Mouse (Mus musculus) liver, embryonic 12.5 days (tissue): Measurements from ENCODE around the gene Dgcr6. TPM values are rescaled to one million over a fixed set of nuclear protein-coding genes. Genes with fewer than 3 reads are reported as not detected.

Experiments used
- ATAC-seq: fragments of 200-750 bp; cut with Nextera tagmentation; 2 replicates; pipeline ENCODE4 v1.8.0; 2017; ENCODE audit warnings: moderate number of reproducible peaks, mild to moderate bottlenecking, moderate library complexity
- H3K27ac ChIP-seq: fragments of 300-500 bp; sonication (generic); 2 replicates; pipeline ENCODE4 v1.5.1; 2016; ENCODE audit warnings: mild to moderate bottlenecking
- H3K27me3 ChIP-seq: fragments of 300-500 bp; sonication (generic); replicated peaks from 2 replicates; pipeline ENCODE4 v1.6.1; 2016; ENCODE audit warnings: mild to moderate bottlenecking, moderate library complexity
- H3K36me3 ChIP-seq: fragments of 300-500 bp; sonication (generic); 2 replicates; pipeline ENCODE4 v1.6.1; 2016; ENCODE audit warnings: mild to moderate bottlenecking, moderate library complexity
- H3K4me1 ChIP-seq: fragments of 300-500 bp; sonication (generic); 2 replicates; pipeline ENCODE4 v1.6.1; 2016
- H3K4me2 ChIP-seq: fragments of 300-500 bp; sonication (generic); 2 replicates; pipeline ENCODE4 v1.6.1; 2016; ENCODE audit warnings: mild to moderate bottlenecking, moderate library complexity
- H3K4me3 ChIP-seq: fragments of 300-500 bp; sonication (generic); 2 replicates; pipeline ENCODE4 v1.5.1; 2016; ENCODE audit warnings: mild to moderate bottlenecking, moderate library complexity
- H3K9ac ChIP-seq: fragments of 300-500 bp; sonication (generic); 2 replicates; pipeline ENCODE4 v1.6.1; 2016; ENCODE audit warnings: mild to moderate bottlenecking, moderate library complexity
- H3K9me3 ChIP-seq: fragments of 300-500 bp; sonication (generic); replicated peaks from 2 replicates; pipeline ENCODE4 v1.6.1; 2016; ENCODE audit warnings: mild to moderate bottlenecking, moderate library complexity
- WGBS: fragments of 180-500 bp; shearing (Covaris S2); methylation state at CpG from one replicate; pipeline ENCODE4 v1.1.7; 2016; ENCODE audit not compliant: insufficient replicate concordance; 5-methylcytosine and 5-hydroxymethylcytosine counted together
- polyA plus RNA-seq: library from polyadenylated mRNA; unstranded; fragments of >200 nt; fragmentation: Nextera tagmentation; extraction: Ambion mirVana; gene quantifications from 2 replicates; pipeline ENCODE4 v1.2.1, GENCODE M21; 2016

Gene Dgcr6
- polyA plus RNA-seq, 1 experiment from 2014 or later, result 40.4 TPM

DNA sequence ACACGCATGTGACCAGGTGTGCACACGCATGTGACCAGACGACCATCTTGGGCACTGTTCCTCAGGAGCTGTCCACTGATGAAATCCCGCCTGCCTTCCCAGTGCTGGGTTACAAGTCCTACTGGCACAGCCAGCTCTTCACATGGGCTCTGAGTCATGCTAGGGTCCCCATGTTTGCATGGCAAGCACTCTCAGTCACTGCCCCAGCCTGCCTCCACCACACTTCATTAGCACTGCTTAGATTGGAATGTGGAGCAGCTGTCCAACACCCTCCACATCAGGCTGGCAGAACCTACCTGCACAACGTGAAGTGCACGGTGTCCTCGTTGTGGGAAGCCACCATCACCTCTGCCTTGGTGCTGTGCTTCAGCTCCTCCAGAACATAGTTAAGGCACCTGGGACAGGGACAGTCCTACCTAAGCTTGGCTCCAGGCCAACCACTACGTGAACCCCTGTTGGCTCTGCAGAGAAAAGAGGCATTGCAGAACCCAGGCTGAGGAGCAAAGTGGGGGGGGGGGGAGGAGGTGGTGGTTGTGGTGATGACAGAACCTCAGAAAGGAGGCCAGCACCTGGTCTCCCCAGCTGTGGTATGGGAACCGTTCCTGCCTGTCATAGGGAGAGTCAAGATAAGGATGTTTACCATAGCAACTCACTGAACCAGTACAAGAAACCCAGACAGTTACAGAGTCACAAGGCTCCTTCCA lies 20.8 kb downstream of the Dgcr6 start:
- H3K4me2 ChIP-seq, result no peak overlapping the region
- no peaks in the 10 kb centered on the region for H3K27me3 ChIP-seq
- no peak; the same call in 1 of the 2 replicates for ATAC-seq
- peaks cover 48% of the 10 kb centered on the region for H3K36me3 ChIP-seq
- H3K9me3 ChIP-seq, result no peaks in the 10 kb centered on the region
- WGBS, result 67% methylated on average over 9 of the region's 9 CpGs
- H3K27ac ChIP-seq, result no peak overlapping the region
- no peaks in the 10 kb centered on the region; the same call in 1 of the 2 replicates for H3K4me1 ChIP-seq
- H3K4me3 ChIP-seq, result no peak overlapping the region
- H3K9ac ChIP-seq, result no peak overlapping the region

DNA sequence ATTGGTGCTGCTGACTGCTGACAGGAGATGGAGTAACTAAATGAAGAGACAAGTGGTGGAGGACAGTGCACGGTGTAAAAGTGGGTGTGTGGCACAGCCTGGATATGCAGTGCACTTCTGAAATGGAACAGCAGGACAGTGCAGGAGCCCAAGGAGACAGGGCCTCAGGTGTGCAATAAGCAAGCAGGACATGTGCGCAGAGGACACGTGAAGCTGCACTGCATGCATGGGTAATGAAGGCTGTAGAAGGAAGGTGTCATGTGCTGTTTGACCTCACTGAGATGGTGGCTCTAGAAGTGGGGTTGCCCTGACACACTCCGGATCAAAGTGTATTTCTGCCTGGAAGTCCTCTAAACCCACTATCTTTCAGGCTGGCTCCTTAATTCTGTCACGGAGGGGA lies 22.0 kb downstream of the Dgcr6 start:
- Histone ChIP-seq H3K27ac (no peak overlapping the region), H3K27me3 (no peaks in the 10 kb centered on the region), H3K9ac (no peak overlapping the region), H3K4me1 (no peaks in the 10 kb centered on the region; the same call in 1 of the 2 replicates), H3K4me2 (no peak overlapping the region), H3K9me3 (no peaks in the 10 kb centered on the region), H3K36me3 (peaks cover 41% of the 10 kb centered on the region), H3K4me3 (no peak overlapping the region)
- no peak for ATAC-seq
- 78% methylated on average over 5 of the region's 5 CpGs for WGBS

DNA sequence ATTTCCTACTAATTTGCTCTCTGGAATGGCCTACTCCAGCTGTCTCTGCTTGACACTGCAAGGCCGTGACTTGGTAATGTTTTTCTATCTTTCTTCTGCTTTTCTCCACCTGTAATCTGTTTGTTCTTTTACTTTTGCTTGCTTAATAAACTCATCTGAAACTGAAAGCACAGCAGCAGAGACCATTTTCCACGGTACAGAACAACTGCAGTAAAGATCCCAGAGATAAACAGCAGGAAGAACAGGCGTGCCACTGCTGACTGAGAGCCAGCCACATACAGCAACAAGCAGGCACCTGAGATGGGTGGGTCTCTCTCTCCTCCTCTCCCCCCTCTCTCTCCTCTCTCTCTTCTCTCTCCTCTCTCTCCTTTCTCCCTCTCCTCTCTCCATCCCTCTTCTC lies 22.5 kb downstream of the Dgcr6 start:
- no peaks in the 10 kb centered on the region; the same call in 1 of the 2 replicates for H3K4me1 ChIP-seq
- no peaks in the 10 kb centered on the region for H3K9me3 ChIP-seq
- peaks cover 35% of the 10 kb centered on the region for H3K36me3 ChIP-seq
- WGBS, result 37% methylated on average over 3 of the region's 3 CpGs
- H3K9ac ChIP-seq, result no peak overlapping the region
- no peak overlapping the region for H3K27ac ChIP-seq
- no peak overlapping the region for H3K4me2 ChIP-seq
- no peak overlapping the region for H3K4me3 ChIP-seq
- no peaks in the 10 kb centered on the region for H3K27me3 ChIP-seq
- ATAC-seq, result no peak

DNA sequence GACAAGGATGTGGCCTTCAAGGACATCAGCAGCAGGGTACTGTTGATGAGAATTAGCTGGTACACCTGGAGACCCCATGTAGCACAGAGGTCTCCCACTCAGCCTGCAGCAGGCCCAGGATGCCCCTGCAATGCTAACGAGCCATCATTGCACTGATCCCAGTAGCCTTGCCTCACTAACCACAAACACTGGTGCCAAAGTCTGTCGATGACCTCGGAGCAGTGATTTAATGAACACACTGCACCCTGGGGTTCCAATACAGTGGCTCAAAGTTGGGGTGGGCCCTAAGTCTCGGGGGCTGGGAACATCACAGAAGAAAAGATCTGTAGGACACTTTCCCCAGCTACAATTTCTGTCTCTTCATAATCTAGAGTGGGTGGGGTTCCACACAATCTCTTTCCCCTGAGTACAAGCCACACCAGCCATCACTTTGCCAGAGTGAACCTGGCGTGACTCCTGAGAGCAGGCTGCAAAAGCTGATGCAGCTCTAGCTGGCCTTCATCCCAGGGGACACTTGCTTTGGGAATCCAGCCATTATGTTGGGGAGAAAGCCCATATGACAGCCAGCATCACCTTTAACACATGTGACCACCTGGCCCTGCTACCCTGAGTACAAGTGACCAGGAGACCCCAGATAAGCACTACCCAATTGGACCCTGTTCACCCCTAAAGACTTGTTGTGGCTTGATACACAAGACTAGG lies 25.8 kb downstream of the Dgcr6 start:
- no peak overlapping the region for H3K4me3 ChIP-seq
- no peak overlapping the region for H3K9ac ChIP-seq
- H3K36me3 ChIP-seq, result peaks cover 8% of the 10 kb centered on the region; the same call in 1 of the 2 replicates
- ATAC-seq, result no peak
- no peak overlapping the region for H3K27ac ChIP-seq
- no peaks in the 10 kb centered on the region for H3K9me3 ChIP-seq
- H3K4me2 ChIP-seq, result no peak overlapping the region
- H3K4me1 ChIP-seq, result peaks cover 6% of the 10 kb centered on the region; the same call in 1 of the 2 replicates
- no peaks in the 10 kb centered on the region for H3K27me3 ChIP-seq
- WGBS, result 62% methylated on average over 5 of the region's 5 CpGs

DNA sequence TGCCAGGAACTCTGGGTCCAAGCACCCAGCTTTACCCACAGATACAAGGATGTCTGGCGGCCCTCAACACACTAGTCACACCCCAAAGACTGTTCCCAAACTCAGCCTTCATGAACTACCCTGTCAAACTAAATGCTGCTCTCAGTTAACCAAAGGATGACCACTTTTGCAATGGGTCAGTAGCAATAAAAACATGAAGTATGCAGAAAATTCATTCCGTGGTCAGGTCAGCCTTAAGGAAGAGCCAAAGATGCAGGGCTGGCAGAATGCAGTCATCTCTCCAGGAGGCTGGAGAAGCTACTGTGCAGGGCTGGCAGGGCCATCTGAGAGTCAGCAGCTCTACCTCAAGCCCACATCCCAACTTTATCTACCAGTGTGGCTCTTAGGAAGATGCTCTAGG lies 26.6 kb downstream of the Dgcr6 start:
- no peak overlapping the region for H3K4me3 ChIP-seq
- no peaks in the 10 kb centered on the region for H3K27me3 ChIP-seq
- WGBS, result 71% methylated on average over 2 of the region's 2 CpGs
- H3K4me1 ChIP-seq, result peaks cover 6% of the 10 kb centered on the region; the same call in 1 of the 2 replicates
- ATAC-seq, result no peak
- peaks cover 8% of the 10 kb centered on the region; the same call in 1 of the 2 replicates for H3K36me3 ChIP-seq
- no peak overlapping the region for H3K4me2 ChIP-seq
- no peaks in the 10 kb centered on the region for H3K9me3 ChIP-seq
- H3K27ac ChIP-seq, result no peak overlapping the region
- no peak overlapping the region for H3K9ac ChIP-seq

DNA sequence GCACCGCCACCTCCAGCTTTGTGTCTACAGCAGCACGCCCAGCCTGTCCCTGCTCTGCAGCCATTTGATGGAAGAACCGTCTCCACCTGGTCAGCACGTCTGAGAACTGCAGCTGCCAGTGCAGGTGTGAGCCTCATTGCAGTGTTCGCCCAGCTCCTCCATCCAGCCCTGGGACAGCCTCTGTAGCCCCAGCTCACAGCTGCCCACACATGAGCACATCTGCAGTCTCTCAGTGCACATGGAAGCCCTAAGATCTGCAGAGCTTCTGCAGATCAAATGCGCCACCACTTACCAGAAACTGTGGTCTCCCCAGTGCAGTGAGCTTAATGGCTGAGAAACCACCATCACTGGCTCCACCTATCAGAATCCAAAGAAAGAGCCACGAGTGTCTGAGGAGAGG lies 27.5 kb downstream of the Dgcr6 start:
- H3K27me3 ChIP-seq, result no peaks in the 10 kb centered on the region
- no peak overlapping the region for H3K4me3 ChIP-seq
- H3K9me3 ChIP-seq, result no peaks in the 10 kb centered on the region
- WGBS, result 68% methylated on average over 7 of the region's 7 CpGs
- no peak overlapping the region for H3K9ac ChIP-seq
- H3K36me3 ChIP-seq, result peaks cover 8% of the 10 kb centered on the region; the same call in 1 of the 2 replicates
- peaks cover 6% of the 10 kb centered on the region; the same call in 1 of the 2 replicates for H3K4me1 ChIP-seq
- no peak overlapping the region for H3K4me2 ChIP-seq
- no peak overlapping the region for H3K27ac ChIP-seq
- no peak for ATAC-seq

GRCm38 (mm10) chr16:18081149-18081827 lies 28.6 kb downstream of the Dgcr6 start:
- Histone ChIP-seq H3K27me3 (no peaks in the 10 kb centered on the region), H3K4me1 (peaks cover 6% of the 10 kb centered on the region; the same call in 1 of the 2 replicates), H3K9ac (no peak overlapping the region), H3K4me3 (no peak overlapping the region), H3K36me3 (peaks cover 8% of the 10 kb centered on the region; the same call in 1 of the 2 replicates), H3K27ac (no peak overlapping the region), H3K4me2 (no peak overlapping the region), H3K9me3 (no peaks in the 10 kb centered on the region)
- ATAC-seq, result no peak
- WGBS, result 69% methylated on average over 10 of the region's 10 CpGs

DNA sequence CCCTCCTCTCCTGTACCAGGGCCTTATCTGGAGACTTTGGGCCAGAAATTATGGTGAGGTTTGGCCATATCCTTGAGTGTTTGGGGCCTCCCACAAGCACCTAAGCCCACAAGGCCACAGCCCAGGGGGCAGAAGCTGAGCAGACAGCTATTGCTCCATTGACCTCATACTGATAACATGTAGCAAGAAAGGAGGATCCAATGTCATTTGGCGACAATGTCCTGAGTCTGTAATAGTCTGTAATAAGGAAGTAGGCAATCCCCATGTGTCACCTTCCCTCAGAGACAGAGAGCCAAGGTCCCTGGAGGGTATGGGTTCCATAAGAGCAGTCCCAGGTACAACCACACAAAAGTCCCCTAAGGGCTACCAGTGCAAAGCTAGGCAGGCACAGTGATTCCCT lies 29.6 kb downstream of the Dgcr6 start:
- 46% methylated on average over 1 of the region's 1 CpGs for WGBS
- H3K4me1 ChIP-seq, result peaks cover 7% of the 10 kb centered on the region
- H3K36me3 ChIP-seq, result peaks cover 3% of the 10 kb centered on the region; the same call in 1 of the 2 replicates
- H3K27me3 ChIP-seq, result 0 out of 2 replicates have a peak, but pooled peaks cover 3% of the 10 kb centered on the region
- H3K27ac ChIP-seq, result no peak overlapping the region
- ATAC-seq, result no peak
- H3K4me2 ChIP-seq, result no peak overlapping the region
- H3K9me3 ChIP-seq, result no peaks in the 10 kb centered on the region
- H3K9ac ChIP-seq, result no peak overlapping the region
- H3K4me3 ChIP-seq, result no peak overlapping the region

- Histone ChIP-seq H3K4me3 (no peak overlapping the region), H3K36me3 (no peaks in the 10 kb centered on the region), H3K9me3 (no peaks in the 10 kb centered on the region), H3K9ac (no peak overlapping the region), H3K4me2 (no peak overlapping the region), H3K27me3 (peaks cover 14% of the 10 kb centered on the region), H3K27ac (no peak overlapping the region), H3K4me1 (peaks cover 18% of the 10 kb centered on the region)
- WGBS, result 77% methylated on average over 18 of the region's 18 CpGs
- ATAC-seq, result no peak
These were observed 30.7 kb downstream of the Dgcr6 start for GRCm38 (mm10) chr16:18083231-18083951.

DNA sequence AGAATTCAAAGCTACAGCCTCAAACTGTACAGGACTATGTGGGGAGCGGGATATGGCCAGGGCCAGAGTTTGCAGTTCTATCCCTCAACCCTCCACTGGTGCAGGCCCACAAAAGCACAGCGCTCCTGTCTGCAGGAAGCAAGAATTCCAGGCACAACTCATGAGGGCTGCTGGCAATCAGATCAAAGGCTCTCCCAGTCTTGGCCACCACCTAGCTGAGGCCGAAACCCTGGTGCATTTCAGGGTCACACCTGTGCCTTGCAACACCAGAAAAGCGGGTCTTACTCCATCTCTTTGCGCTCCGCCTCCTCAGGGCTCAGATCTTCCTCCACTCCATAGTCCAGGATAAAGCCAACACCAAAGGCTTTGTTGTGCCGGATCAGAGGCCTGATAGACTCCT lies 31.6 kb downstream of the Dgcr6 start:
- no peak overlapping the region for H3K27ac ChIP-seq
- peaks cover 27% of the 10 kb centered on the region for H3K4me1 ChIP-seq
- no peak overlapping the region for H3K4me2 ChIP-seq
- no peak overlapping the region for H3K9ac ChIP-seq
- H3K27me3 ChIP-seq, result peaks cover 22% of the 10 kb centered on the region
- ATAC-seq, result no peak
- no peaks in the 10 kb centered on the region for H3K9me3 ChIP-seq
- no peaks in the 10 kb centered on the region for H3K36me3 ChIP-seq
- H3K4me3 ChIP-seq, result no peak overlapping the region
- WGBS, result 79% methylated on average over 7 of the region's 7 CpGs

DNA sequence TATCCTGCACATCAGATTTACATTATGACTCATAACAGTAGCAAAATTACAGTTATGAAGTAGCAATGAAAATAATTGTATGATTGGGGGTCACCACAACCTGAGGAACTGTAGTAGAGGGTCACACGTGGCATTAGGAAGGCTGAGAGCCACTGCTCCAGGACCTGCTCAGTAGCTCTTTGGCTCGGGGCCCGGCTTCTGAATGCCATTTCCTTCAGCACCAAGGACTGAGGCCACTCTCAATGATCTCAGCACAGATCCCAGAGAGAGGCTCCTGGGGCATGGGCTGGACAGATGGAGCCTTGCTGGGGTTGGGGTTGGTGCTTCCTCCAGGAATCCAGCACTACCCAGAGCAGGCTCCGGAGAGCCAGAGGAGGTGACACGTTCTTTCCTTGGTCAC lies 34.4 kb downstream of the Dgcr6 start:
- H3K9me3 ChIP-seq, result no peaks in the 10 kb centered on the region
- WGBS, result 68% methylated on average over 5 of the region's 5 CpGs
- no peak overlapping the region for H3K4me3 ChIP-seq
- H3K27ac ChIP-seq, result no peak overlapping the region
- no peak overlapping the region for H3K4me2 ChIP-seq
- H3K4me1 ChIP-seq, result peaks cover 28% of the 10 kb centered on the region
- no peak for ATAC-seq
- H3K27me3 ChIP-seq, result peaks cover 35% of the 10 kb centered on the region
- H3K9ac ChIP-seq, result no peak overlapping the region
- H3K36me3 ChIP-seq, result no peaks in the 10 kb centered on the region
